Mouse (Mus musculus) A20 (cell line): ENCODE data around the gene Kctd17.

Experiments
- DNase-seq: peaks from one replicate; pipeline ENCODE4 v3.0.0-alpha.2; 2011; ENCODE audit warnings: low read depth, low spot score

Gene Kctd17

DNA sequence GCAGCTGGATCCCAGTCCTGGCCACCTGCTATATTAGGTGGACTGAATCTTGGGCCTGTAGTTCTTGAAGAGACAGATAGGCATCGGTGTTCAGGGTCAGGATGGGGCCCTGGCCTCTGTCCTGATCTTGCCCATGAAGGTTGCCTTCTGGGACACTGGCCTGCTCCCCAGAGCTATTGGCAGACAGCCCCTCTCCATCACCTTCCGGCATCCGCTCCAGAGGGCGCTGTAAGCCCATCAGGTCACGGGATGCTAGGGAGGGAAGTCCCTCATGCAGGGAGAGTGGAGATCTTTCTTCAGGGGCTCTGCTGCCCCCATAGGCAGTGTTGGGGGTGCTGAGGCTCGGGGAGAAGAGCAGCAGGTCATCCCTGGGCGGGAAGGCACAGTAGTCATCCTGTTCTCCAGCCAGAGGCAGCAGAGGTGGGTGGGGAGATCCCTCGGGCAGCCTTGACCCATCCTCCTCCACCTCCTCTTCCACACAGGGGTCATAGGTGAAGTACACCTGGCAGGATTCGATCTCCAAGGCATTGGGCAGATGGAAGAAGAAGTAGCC, 53.2 kb downstream of the Kctd17 start:
- no peak for DNase-seq

- no peak for DNase-seq
These were observed 54.2 kb downstream of the Kctd17 start for GRCm38 (mm10) chr15:78482518-78482917.

- DNase-seq: no peak
These were observed 54.9 kb downstream of the Kctd17 start for GRCm38 (mm10) chr15:78483311-78483710.

- DNase-seq: no peak
These were observed 58.2 kb downstream of the Kctd17 start for GRCm38 (mm10) chr15:78486564-78486963.

GRCm38 (mm10) chr15:78487066-78487465, 58.7 kb downstream of the Kctd17 start:
- no peak for DNase-seq
